Mouse (Mus musculus) small intestine, adult 2 months (tissue): ENCODE results near the gene Vmn2r102. TPM values are rescaled to one million over a fixed set of nuclear protein-coding genes. Genes with fewer than 3 reads are reported as not detected.

Source experiments
- H3K27ac ChIP-seq: fragments of 200-500 bp; 2 replicates; pipeline ENCODE4 v1.5.1; 2012; ENCODE audit warnings: low read depth, low read length, control low read depth, inconsistent platforms; ENCODE audit not compliant: insufficient read depth
- H3K27me3 ChIP-seq: fragments of 200-500 bp; 2 replicates; pipeline ENCODE4 v1.6.1; 2012; ENCODE audit warnings: mild to moderate bottlenecking, moderate library complexity, low read length, inconsistent platforms; ENCODE audit not compliant: control insufficient read depth, insufficient read depth
- H3K36me3 ChIP-seq: fragments of 200-500 bp; 2 replicates; pipeline ENCODE4 v1.6.1; 2012; ENCODE audit warnings: mild to moderate bottlenecking, low read length, control low read depth, inconsistent platforms; ENCODE audit not compliant: control insufficient read depth, insufficient read depth
- H3K4me1 ChIP-seq: fragments of 200-500 bp; 2 replicates; pipeline ENCODE4 v1.6.1; 2012; ENCODE audit warnings: low read length, inconsistent platforms, mixed read lengths; ENCODE audit not compliant: control insufficient read depth, insufficient read depth, insufficient read length
- H3K4me3 ChIP-seq: fragments of 200-500 bp; 2 replicates; pipeline ENCODE4 v1.5.1; 2012; ENCODE audit warnings: low read depth, mild to moderate bottlenecking, control low read depth, inconsistent platforms, low read length, moderate library complexity
- CTCF ChIP-seq: fragments of 200-500 bp; IDR thresholded peaks from 2 replicates; pipeline ENCODE4 v1.5.1; 2012; ENCODE audit warnings: low read depth, mild to moderate bottlenecking, control low read depth, inconsistent platforms, low read length, moderate library complexity, mixed read lengths; ENCODE audit not compliant: insufficient replicate concordance, insufficient read length; ENCODE audit errors: extremely low read depth
- POLR2A ChIP-seq: fragments of 200-500 bp; IDR thresholded peaks from 2 replicates; pipeline ENCODE4 v1.6.1; 2012; ENCODE audit warnings: low read depth, mild to moderate bottlenecking, control low read depth, inconsistent platforms, low read length, moderate library complexity
- WGBS: fragments of 180-500 bp; shearing (Covaris S2); methylation state at CpG from one replicate; pipeline ENCODE4 v1.1.7; 2018; 5-methylcytosine and 5-hydroxymethylcytosine counted together
- polyA plus RNA-seq: library from polyadenylated mRNA; depleted of rRNA; stranded (reverse); fragments of >200 nt; gene quantifications from 2 replicates; pipeline ENCODE4 v1.2.3, GENCODE M21; 2012; rRNA removed

The Vmn2r102 gene
- polyA plus RNA-seq = not detected in 2 replicates

DNA sequence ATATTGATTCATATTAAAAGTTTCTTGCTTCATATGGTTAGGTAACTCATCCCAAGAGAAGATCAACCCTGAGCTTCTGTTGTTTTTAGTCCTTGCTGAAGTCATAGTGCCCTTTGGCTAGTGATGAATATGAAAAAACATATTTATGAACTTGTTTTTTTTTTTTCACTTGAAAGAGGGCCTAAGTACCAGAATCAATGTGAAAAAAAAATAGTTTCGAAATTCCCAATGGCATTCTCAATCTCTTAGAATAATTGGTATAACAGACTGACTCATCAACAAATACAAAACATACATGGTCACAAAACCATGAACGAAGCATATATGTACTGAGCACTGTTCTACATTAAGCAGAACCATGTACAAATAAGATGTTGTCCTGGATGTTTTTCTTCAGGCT, at the start of gene Vmn2r102:
Gene Vmn2r102, plus strand, starts transcription at position 301 of the 400 bp plus-strand sequence.
- Histone ChIP-seq H3K36me3 (no peaks in the 10 kb centered on the region), H3K27me3 (no peaks in the 10 kb centered on the region), H3K27ac (no peak within 1 kb of the TSS), H3K4me1 (no peaks in the 10 kb centered on the region), H3K4me3 (no peak within 1 kb of the TSS)
- WGBS = 51% methylated on average over 2 of the region's 2 CpGs
- TF ChIP-seq CTCF = no peak
- no peak for TF ChIP-seq POLR2A

- Histone ChIP-seq H3K27ac (no peak overlapping the region), H3K4me3 (no peak overlapping the region), H3K4me1 (no peaks in the 10 kb centered on the region), H3K36me3 (no peaks in the 10 kb centered on the region), H3K27me3 (no peaks in the 10 kb centered on the region)
- no peak for TF ChIP-seq POLR2A
- no peak for TF ChIP-seq CTCF
- 88% methylated on average over 1 of the region's 1 CpGs for WGBS
Observed at GRCm38 (mm10) chr17:19629328-19629727, 30.8 kb upstream of the Vmn2r102 start.

DNA sequence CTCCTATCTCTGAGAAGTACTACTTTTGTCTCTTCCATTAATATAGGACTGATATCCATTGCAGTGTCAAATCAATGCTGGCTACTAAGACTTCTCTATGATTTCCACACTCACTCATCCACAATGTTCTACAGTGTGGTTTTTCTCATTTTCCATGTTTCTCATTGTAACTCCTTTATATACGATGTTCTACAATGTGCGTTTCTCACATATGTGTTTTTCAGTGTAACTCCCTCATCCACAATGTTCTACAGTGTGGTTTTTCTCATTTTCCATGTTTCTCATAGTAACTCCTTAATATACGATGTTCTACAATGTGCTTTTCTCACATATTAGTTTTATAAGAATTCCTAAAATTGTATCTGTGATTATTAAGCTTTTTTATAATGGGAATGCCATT, 1.7 kb upstream of the Vmn2r102 start:
- WGBS = 58% methylated on average over 3 of the region's 3 CpGs
- Histone ChIP-seq H3K27ac (no peak overlapping the region), H3K4me3 (no peak overlapping the region)

GRCm38 (mm10) chr17:19692062-19692461, 31.9 kb downstream of the Vmn2r102 start:
- no peak overlapping the region for H3K27ac ChIP-seq
- H3K36me3 ChIP-seq = no peaks in the 10 kb centered on the region
- H3K4me3 ChIP-seq = no peak overlapping the region
- no peaks in the 10 kb centered on the region for H3K4me1 ChIP-seq
- no peaks in the 10 kb centered on the region for H3K27me3 ChIP-seq
- TF ChIP-seq POLR2A = no peak
- TF ChIP-seq CTCF = no peak

More for the DNA sequence above, 1.7 kb upstream of the Vmn2r102 start:
- H3K4me1 ChIP-seq = no peaks in the 10 kb centered on the region
- no peaks in the 10 kb centered on the region for H3K27me3 ChIP-seq
- H3K36me3 ChIP-seq = no peaks in the 10 kb centered on the region
- no peak for TF ChIP-seq POLR2A
- TF ChIP-seq CTCF = no peak

Other genes starting within 250 kb of the Vmn2r102 start
- not detected in 2 replicates for gene Vmn2r100, start 155.6 kb upstream of the Vmn2r102 start, polyA plus RNA-seq
- not detected in 2 replicates for gene Vmn2r101, start 83.1 kb upstream of the Vmn2r102 start, polyA plus RNA-seq
- gene Vmn2r103, start 113.0 kb downstream of the Vmn2r102 start, polyA plus RNA-seq = not detected in 2 replicates